Mouse (Mus musculus): ENCODE measurements around the gene Kcnq1. TPM values are rescaled to one million over a fixed set of nuclear protein-coding genes. Genes with fewer than 3 reads are reported as not detected.
A peak's percentile ranks its signal among the peaks of the same experiment; 100 is the strongest.

Kcnq1 gene
- total RNA-seq, 2 experiments from 2014 or later = 0.84 to 1.4 TPM

DNA sequence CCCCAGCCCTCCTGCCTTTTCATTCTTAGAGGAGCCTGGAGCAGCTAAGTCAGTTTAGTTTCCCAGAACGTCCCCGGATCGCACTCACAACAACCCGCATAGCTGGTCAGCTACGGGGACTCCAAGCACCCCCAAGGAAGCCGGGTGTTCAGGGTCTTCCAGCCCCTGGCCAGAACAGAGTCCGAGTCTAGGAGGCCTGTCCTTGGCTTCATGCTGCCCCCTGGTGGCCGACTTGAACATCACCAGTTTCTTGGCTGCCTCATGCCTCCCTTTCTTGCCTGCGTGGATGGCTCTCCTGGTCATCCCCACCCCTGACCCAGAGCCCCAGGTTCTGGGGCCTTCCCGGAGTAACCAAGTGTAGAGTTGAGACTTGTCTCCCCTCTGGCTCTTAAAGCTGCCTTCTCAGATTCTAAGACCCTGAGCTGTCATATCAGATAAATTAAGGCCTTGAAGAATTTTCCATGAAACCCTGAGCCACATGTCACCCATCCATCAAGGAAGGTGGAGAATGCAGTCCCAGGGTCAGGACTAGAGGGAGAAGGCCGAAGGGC, 357.8 kb downstream of the Kcnq1 start:
- intact Hi-C loops (cut with DNase I; ENCODE audit: low total_unique reads) = no loop called here
- DNase-seq = peak; percentile 82

- DNase-seq = peak; percentile 53
- intact Hi-C loops (cut with DNase I; ENCODE audit: low total_unique reads) = loop anchor here (5.0 kb wide), 1 partner anchor 368 kb away; no protein-coding TSS in a partner anchor
Measured at GRCm38 (mm10) chr7:143464811-143465560, 358.8 kb downstream of the Kcnq1 start.

- intact Hi-C loops (cut with DNase I; ENCODE audit: low total_unique reads) = loop anchor here (2.0 to 5.0 kb wide), 2 partner anchors 311 to 369 kb away; no protein-coding TSS in a partner anchor
- peak; percentile 84 for DNase-seq
Measured at GRCm38 (mm10) chr7:143466099-143466677, 360.0 kb downstream of the Kcnq1 start.

GRCm38 (mm10) chr7:143467714-143468113, 361.6 kb downstream of the Kcnq1 start:
- no peak for DNase-seq
- intact Hi-C loops (cut with DNase I; ENCODE audit: low total_unique reads) = loop anchor here (2.0 to 5.0 kb wide), 2 partner anchors 313 to 370 kb away; no protein-coding TSS in a partner anchor

GRCm38 (mm10) chr7:143469946-143470345, 363.8 kb downstream of the Kcnq1 start:
- DNase-seq = peak; percentile 84
- intact Hi-C loops (cut with DNase I; ENCODE audit: low total_unique reads) = loop anchor here (5.0 to 10.0 kb wide), 2 partner anchors 373 to 465 kb away; partner anchors contain the start of gene Tspan32

- intact Hi-C loops (cut with DNase I; ENCODE audit: low total_unique reads) = loop anchor here (10.0 kb wide), 1 partner anchor 469 kb away; the partner anchor contains the start of gene Tspan32
Measured at GRCm38 (mm10) chr7:143473347-143474101, 367.4 kb downstream of the Kcnq1 start, which contains the start of gene Slc22a18. Gene Slc22a18 (plus strand): TSS chr7:143473736.

GRCm38 (mm10) chr7:143474811-143475210, 368.6 kb downstream of the Kcnq1 start:
- DNase-seq = no peak
- intact Hi-C loops (cut with DNase I; ENCODE audit: low total_unique reads) = loop anchor here (10.0 kb wide), 1 partner anchor 470 kb away; the partner anchor contains the start of gene Tspan32

More at GRCm38 (mm10) chr7:143473347-143474101, 367.4 kb downstream of the Kcnq1 start, which contains the start of gene Slc22a18:
- no peak for DNase-seq

DNA sequence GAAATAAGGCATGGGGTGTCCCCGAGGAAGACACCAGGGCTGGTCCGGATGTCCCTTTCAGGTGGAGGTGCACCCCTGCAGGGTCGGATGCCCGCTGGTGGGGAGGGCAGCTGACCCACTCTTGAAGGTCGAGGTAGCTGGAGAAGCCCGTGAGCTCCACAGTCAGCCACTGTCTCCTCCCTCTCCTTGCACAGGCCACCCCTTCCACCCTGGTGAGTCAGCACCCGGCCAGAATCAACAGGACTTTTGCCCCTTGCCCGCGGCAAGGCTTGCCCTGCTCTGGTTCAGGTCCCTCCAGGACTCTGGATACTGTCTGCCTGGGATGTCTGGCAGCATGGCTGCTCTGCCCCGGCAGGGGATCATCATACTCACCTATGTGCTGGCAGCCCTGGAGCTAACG, 369.7 kb downstream of the Kcnq1 start:
- DNase-seq = no peak
- intact Hi-C loops (cut with DNase I; ENCODE audit: low total_unique reads) = loop anchor here (10.0 kb wide), 1 partner anchor 471 kb away; the partner anchor contains the start of gene Tspan32

Other genes starting within 250 kb of the Kcnq1 start
- under 1 TPM; 0.24 to 0.49 TPM for gene Th, start 175.2 kb upstream of the Kcnq1 start, total RNA-seq (2021)
- not detected for gene Ascl2, start 137.1 kb upstream of the Kcnq1 start, total RNA-seq (2021)
- gene Tspan32, start 101.3 kb upstream of the Kcnq1 start, total RNA-seq (2021) = under 1 TPM; 0.22 to 0.47 TPM
- gene Cd81, start 53.6 kb upstream of the Kcnq1 start, total RNA-seq (2021) = 100 to 1,000 TPM; 176 to 209 TPM
- 10 to 100 TPM in 1 of 2 experiments, 1 to 10 TPM in 1; 9.8 to 12.2 TPM for gene Tssc4, start 37.1 kb upstream of the Kcnq1 start, total RNA-seq (2021)
- under 1 TPM; 0.38 to 0.51 TPM for gene Trpm5, start 11.7 kb upstream of the Kcnq1 start, total RNA-seq (2021)